Mouse (Mus musculus) adrenal gland, postnatal 14 days (tissue): Measurements from ENCODE around the gene Slc46a1. TPM values are rescaled to one million over a fixed set of nuclear protein-coding genes. Genes with fewer than 3 reads are reported as not detected.

Experiments used
- DNase-seq: peaks from one replicate; pipeline ENCODE4 v3.0.0; 2021; ENCODE audit warnings: mixed read lengths
- total RNA-seq: library from RNA; stranded (reverse); gene quantifications from 2 replicates; pipeline ENCODE4 v1.2.3, GENCODE M21; 2021

Slc46a1 gene
- total RNA-seq, 1 experiment from 2014 or later, result 20.5 TPM

- peak; percentile 71 for DNase-seq
Observed at GRCm38 (mm10) chr11:78455308-78455707, 10.2 kb upstream of the Slc46a1 start.

GRCm38 (mm10) chr11:78458740-78459139 is 6.8 kb upstream of the Slc46a1 start:
- DNase-seq, result no peak

- no peak for DNase-seq
Observed at GRCm38 (mm10) chr11:78461894-78462293, 3.6 kb upstream of the Slc46a1 start.

- DNase-seq, result no peak
Observed at GRCm38 (mm10) chr11:78462669-78463068, 2.8 kb upstream of the Slc46a1 start.

- DNase-seq, result peak; percentile 31
Observed at GRCm38 (mm10) chr11:78463286-78464036, 2.0 kb upstream of the Slc46a1 start.

GRCm38 (mm10) chr11:78465116-78465515 is 381 bp upstream of the Slc46a1 start:
- DNase-seq, result no peak

- no peak for DNase-seq
Observed at GRCm38 (mm10) chr11:78466242-78466912, 880 bp downstream of the Slc46a1 start.

GRCm38 (mm10) chr11:78467515-78467914 is 2.0 kb downstream of the Slc46a1 start:
- no peak for DNase-seq

- DNase-seq, result no peak
Observed at GRCm38 (mm10) chr11:78467932-78468331, 2.4 kb downstream of the Slc46a1 start.

GRCm38 (mm10) chr11:78471326-78472103 is 6.0 kb downstream of the Slc46a1 start:
- peak; percentile 34 for DNase-seq

- DNase-seq, result no peak
Observed at GRCm38 (mm10) chr11:78475289-78475688, 9.8 kb downstream of the Slc46a1 start.

- DNase-seq, result no peak
Observed at GRCm38 (mm10) chr11:78483639-78484038, 18.1 kb downstream of the Slc46a1 start.

- peak; percentile 83 for DNase-seq
Observed at GRCm38 (mm10) chr11:78488168-78488567, 22.7 kb downstream of the Slc46a1 start.

GRCm38 (mm10) chr11:78490781-78491241 is 25.3 kb downstream of the Slc46a1 start:
- DNase-seq, result peak; percentile 56

GRCm38 (mm10) chr11:78495904-78496303 is 30.4 kb downstream of the Slc46a1 start:
- DNase-seq, result peak; percentile 73

GRCm38 (mm10) chr11:78497071-78497541 is 31.6 kb downstream of the Slc46a1 start:
- peak; percentile 59 for DNase-seq

- DNase-seq, result peak; percentile 96
Observed at GRCm38 (mm10) chr11:78497544-78498522, 32.3 kb downstream of the Slc46a1 start, which contains the start of gene Sarm1. Gene Sarm1, minus strand, starts transcription at chr11:78497754.

- no peak for DNase-seq
Observed at GRCm38 (mm10) chr11:78499004-78499403, 33.5 kb downstream of the Slc46a1 start, which contains the start of gene Vtn. Gene Vtn, plus strand, starts transcription at chr11:78499091.

- DNase-seq, result no peak
Observed at GRCm38 (mm10) chr11:78499543-78499942, 34.0 kb downstream of the Slc46a1 start.

GRCm38 (mm10) chr11:78500623-78501202 is 35.2 kb downstream of the Slc46a1 start:
- no peak for DNase-seq

GRCm38 (mm10) chr11:78501529-78501928 is 36.0 kb downstream of the Slc46a1 start:
- no peak for DNase-seq
